Mouse (Mus musculus) bone marrow macrophage, adult 2 months (primary cell): ENCODE measurements at regions not wholly inside any gene's neighbourhood (a gene's known extent, or its start where the extent isn't known, plus 50 kb on each side); places are given as distances from the start of the nearest gene placed in this dataset.

Source experiments
- CTCF ChIP-seq: IDR thresholded peaks from 2 replicates; pipeline ENCODE4 v1.5.1; 2012; ENCODE audit warnings: low read depth, mild to moderate bottlenecking, low read length, moderate library complexity
- POLR2A ChIP-seq: IDR thresholded peaks from 2 replicates; pipeline ENCODE4 v1.6.1; 2012; ENCODE audit warnings: mild to moderate bottlenecking, low read depth, low read length, borderline replicate concordance

GRCm38 (mm10) chr11:16612524-16612923, 104.2 kb upstream of the Sec61g start:
- TF ChIP-seq CTCF (no peak), POLR2A (no peak)
